Mouse (Mus musculus): ENCODE data around the gene Ssxb8. TPM values are rescaled to one million over a fixed set of nuclear protein-coding genes. Genes with fewer than 3 reads are reported as not detected.
"Not testable (repeated sequence)": the region's sequence is repeated elsewhere in the genome, so short reads cannot be mapped to it uniquely, and the experiment has no call there.

Gene Ssxb8
- not detected in 2 replicates for polyA plus RNA-seq (2015; fragmentation: Nextera tagmentation; extraction: Ambion mirVana)

DNA sequence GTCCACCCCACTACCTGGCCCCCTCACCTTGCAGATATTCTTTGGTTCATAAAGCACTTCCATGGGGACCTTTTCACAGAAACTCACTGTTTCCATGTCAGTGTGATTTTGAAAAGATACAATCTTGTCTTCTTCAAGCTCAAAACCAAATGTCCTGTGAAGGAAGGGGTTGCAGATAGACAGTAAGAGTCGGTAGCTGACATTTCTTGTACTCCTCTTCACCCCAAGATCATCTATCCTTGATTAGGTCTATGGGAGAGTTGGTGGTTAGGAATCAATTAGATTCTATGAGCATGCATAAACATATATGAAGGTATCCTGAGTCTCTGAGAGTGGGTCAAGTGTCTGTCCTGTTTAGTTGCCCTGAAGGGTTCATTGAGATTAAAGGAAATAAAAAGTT is at the start of gene Ssxb8:
Gene Ssxb8, minus strand, starts transcription at position 101 of the 400 bp plus-strand sequence.
- not testable (repeated sequence) for H3K9me3 ChIP-seq (replicated peaks); H3K36me3 ChIP-seq; H3K4me2 ChIP-seq (replicated peaks); H3K4me1 ChIP-seq; ATAC-seq (ENCODE audit: insufficient number of reproducible peaks, low FRiP score, low TSS enrichment, low read depth); H3K27me3 ChIP-seq; H3K27ac ChIP-seq (replicated peaks); H3K9ac ChIP-seq; H3K4me3 ChIP-seq (replicated peaks)
- WGBS: 63% methylated on average over 1 of the region's 1 CpGs

DNA sequence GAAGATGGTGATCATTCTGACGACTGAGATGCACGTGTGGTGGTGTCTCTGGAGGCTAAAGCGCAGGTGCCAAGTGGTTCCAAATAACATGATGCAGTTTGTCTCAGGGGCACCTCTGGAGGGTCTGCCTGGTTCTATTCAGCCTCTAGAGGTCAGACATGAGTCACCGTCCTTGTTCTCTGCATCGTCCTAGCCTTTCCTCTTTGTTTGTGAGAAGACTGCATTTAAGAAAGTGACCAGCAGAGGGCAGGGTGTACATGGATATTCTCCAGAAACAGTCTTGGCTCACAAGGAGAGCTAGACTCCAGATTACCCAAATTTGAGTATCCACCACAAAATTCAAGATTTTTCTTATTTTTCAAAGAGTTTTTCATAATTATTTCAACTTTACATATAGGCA is 42.3 kb upstream of the Ssxb8 start:
- Histone ChIP-seq H3K4me1 (no peaks in the 10 kb centered on the region), H3K27me3 (no peaks in the 10 kb centered on the region), H3K4me2 (replicated peaks) (no peak overlapping the region), H3K9me3 (replicated peaks) (no peaks in the 10 kb centered on the region), H3K36me3 (no peaks in the 10 kb centered on the region), H3K4me3 (replicated peaks) (no peak overlapping the region), H3K27ac (replicated peaks) (no peak overlapping the region), H3K9ac (no peak overlapping the region)
- WGBS: 64% methylated on average over 5 of the region's 5 CpGs
- ATAC-seq (ENCODE audit: insufficient number of reproducible peaks, low FRiP score, low TSS enrichment, low read depth): no peak

DNA sequence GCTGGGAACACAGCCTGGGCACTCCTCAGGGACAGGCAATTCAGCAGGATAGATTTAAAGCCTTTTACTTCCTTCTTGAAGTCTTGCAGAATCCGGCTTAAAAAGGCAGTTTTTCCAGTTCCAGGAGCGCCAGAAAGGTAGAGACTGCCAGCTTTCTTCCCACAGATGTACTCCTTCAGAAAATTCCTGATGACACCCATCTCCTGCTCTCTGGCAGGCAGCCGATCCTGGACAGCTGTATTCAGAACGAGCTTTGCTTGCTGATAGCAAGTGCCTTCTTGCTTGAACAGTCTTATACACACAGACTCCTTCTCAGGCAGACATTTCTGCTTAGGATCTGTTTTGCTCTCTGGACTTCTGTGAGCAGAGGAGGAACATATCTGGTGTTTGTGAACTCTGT is 27.6 kb downstream of the Ssxb8 start:
- no peak for ATAC-seq (ENCODE audit: insufficient number of reproducible peaks, low FRiP score, low TSS enrichment, low read depth)
- 78% methylated on average over 4 of the region's 4 CpGs for WGBS
- Histone ChIP-seq H3K4me1 (no peaks in the 10 kb centered on the region), H3K9ac (no peak overlapping the region), H3K9me3 (replicated peaks) (no peaks in the 10 kb centered on the region), H3K27me3 (no peaks in the 10 kb centered on the region), H3K27ac (replicated peaks) (no peak overlapping the region), H3K4me2 (replicated peaks) (no peak overlapping the region), H3K4me3 (replicated peaks) (no peak overlapping the region), H3K36me3 (no peaks in the 10 kb centered on the region)

Other genes with a start within 250 kb of the Ssxb8 start
- gene Ssxb2, start 229.1 kb downstream of the Ssxb8 start, polyA plus RNA-seq (2015; fragmentation: Nextera tagmentation; extraction: Ambion mirVana): not detected in 2 replicates
- gene Gm14459, start 165.9 kb downstream of the Ssxb8 start, polyA plus RNA-seq (2015; fragmentation: Nextera tagmentation; extraction: Ambion mirVana): not detected in 2 replicates
- gene Ssxb6, start 142.6 kb downstream of the Ssxb8 start, polyA plus RNA-seq (2015; fragmentation: Nextera tagmentation; extraction: Ambion mirVana): not detected in 2 replicates
- not detected in 2 replicates for gene Ssxb3, start 99.0 kb downstream of the Ssxb8 start, polyA plus RNA-seq (2015; fragmentation: Nextera tagmentation; extraction: Ambion mirVana)
- gene Ssx9, start 57.6 kb upstream of the Ssxb8 start, polyA plus RNA-seq (2015; fragmentation: Nextera tagmentation; extraction: Ambion mirVana): not detected in 2 replicates
- gene Ssxb5, start 112.8 kb upstream of the Ssxb8 start, polyA plus RNA-seq (2015; fragmentation: Nextera tagmentation; extraction: Ambion mirVana): not detected in 2 replicates
- not detected in 2 replicates for gene Gm6592, start 153.2 kb upstream of the Ssxb8 start, polyA plus RNA-seq (2015; fragmentation: Nextera tagmentation; extraction: Ambion mirVana)
- gene Gm5751, start 183.4 kb upstream of the Ssxb8 start, polyA plus RNA-seq (2015; fragmentation: Nextera tagmentation; extraction: Ambion mirVana): not detected in 2 replicates
- gene B630019K06Rik, start 201.5 kb upstream of the Ssxb8 start, polyA plus RNA-seq (2015; fragmentation: Nextera tagmentation; extraction: Ambion mirVana): 3.6 and 4.3 TPM in 2 replicates